Mouse (Mus musculus) limb, embryonic 14.5 days (tissue): ENCODE data around the gene Ctdnep1. TPM values are rescaled to one million over a fixed set of nuclear protein-coding genes. Genes with fewer than 3 reads are reported as not detected.

Source experiments
- ATAC-seq: fragments of 200-750 bp; cut with Nextera tagmentation; 2 replicates; pipeline ENCODE4 v1.8.0; 2017; ENCODE audit warnings: low read depth, moderate number of reproducible peaks, moderate TSS enrichment; ENCODE audit not compliant: low FRiP score
- DNase-seq: peaks from one replicate; pipeline ENCODE4 v3.0.0-alpha.2; 2015; ENCODE audit warnings: low spot score
- H3K27ac ChIP-seq: fragments of 300-500 bp; sonication (generic); replicated peaks from 2 replicates; pipeline ENCODE4 v1.5.1; 2014; ENCODE audit warnings: low read depth, mild to moderate bottlenecking, low read length, moderate library complexity, mixed read lengths
- H3K27me3 ChIP-seq: fragments of 300-500 bp; sonication (generic); 2 replicates; pipeline ENCODE4 v1.6.1; 2014; ENCODE audit warnings: low read length, mixed read lengths; ENCODE audit not compliant: control insufficient read depth, insufficient read depth
- H3K36me3 ChIP-seq: fragments of 300-500 bp; sonication (generic); 2 replicates; pipeline ENCODE4 v1.6.1; 2014; ENCODE audit warnings: mild to moderate bottlenecking, low read length, moderate library complexity, mixed read lengths; ENCODE audit not compliant: control insufficient read depth, insufficient read depth
- H3K4me1 ChIP-seq: fragments of 300-500 bp; sonication (generic); 2 replicates; pipeline ENCODE4 v1.6.1; 2014; ENCODE audit warnings: antibody characterized with exemption, low read length, mixed read lengths; ENCODE audit not compliant: control insufficient read depth, insufficient read depth
- H3K4me2 ChIP-seq: fragments of 300-500 bp; sonication (generic); replicated peaks from 2 replicates; pipeline ENCODE4 v1.6.1; 2014; ENCODE audit warnings: low read depth, mild to moderate bottlenecking, low read length, moderate library complexity; ENCODE audit not compliant: severe bottlenecking
- H3K4me3 ChIP-seq: fragments of 300-500 bp; sonication (generic); replicated peaks from 2 replicates; pipeline ENCODE4 v1.5.1; 2014; ENCODE audit warnings: low read length
- H3K9ac ChIP-seq: fragments of 300-500 bp; sonication (generic); 2 replicates; pipeline ENCODE4 v1.6.1; 2014; ENCODE audit warnings: mild to moderate bottlenecking, low read depth, low read length, moderate library complexity; ENCODE audit not compliant: severe bottlenecking
- H3K9me3 ChIP-seq: fragments of 300-500 bp; sonication (generic); 2 replicates; pipeline ENCODE4 v1.6.1; 2016; ENCODE audit warnings: low read length; ENCODE audit not compliant: control insufficient read depth
- POLR2A ChIP-seq: fragments of 200-500 bp; IDR thresholded peaks from 2 replicates; pipeline ENCODE4 v1.8.0; 2012; ENCODE audit warnings: inconsistent platforms, mild to moderate bottlenecking, moderate library complexity, borderline replicate concordance; ENCODE audit not compliant: insufficient read depth, insufficient read length; ENCODE audit errors: extremely low read depth
- WGBS: fragments of 180-500 bp; shearing (Covaris S2); extraction: QIAGEN DNeasy Blood & Tissue Kit; methylation state at CpG from one replicate; pipeline ENCODE4 v1.1.7; 2014; 5-methylcytosine and 5-hydroxymethylcytosine counted together
- polyA plus RNA-seq, 2 experiments: library from polyadenylated mRNA; depleted of rRNA in 1 of 2; stranded (reverse) in 1 of 2; unstranded in 1 of 2; fragments of >200 nt; fragmentation: Nextera tagmentation in 1 of 2; extraction: Ambion mirVana in 1 of 2; gene quantifications; 2 replicates each; pipeline versions ENCODE4 v1.2.1 to v1.2.3; 2012 to 2014

Ctdnep1 gene
- polyA plus RNA-seq, 2 experiments: 38.3 to 117 TPM

GRCm38 (mm10) chr11:69960616-69961015 is 20.3 kb upstream of the Ctdnep1 start:
- Histone ChIP-seq H3K4me1 (no peaks in the 10 kb centered on the region), H3K27ac (no peak overlapping the region), H3K4me2 (no peak overlapping the region), H3K9me3 (no peaks in the 10 kb centered on the region), H3K36me3 (no peaks in the 10 kb centered on the region), H3K4me3 (no peak overlapping the region), H3K9ac (no peak overlapping the region), H3K27me3 (peaks cover 40% of the 10 kb centered on the region)
- ATAC-seq (no peak), DNase-seq (no peak)
- WGBS: 32% methylated on average over 5 of the region's 5 CpGs
- no peak for TF ChIP-seq POLR2A

- H3K4me3 ChIP-seq: no peak overlapping the region
- TF ChIP-seq POLR2A: no peak
- H3K9ac ChIP-seq: no peak overlapping the region
- no peaks in the 10 kb centered on the region for H3K36me3 ChIP-seq
- 0 out of 2 replicates have a peak, but pooled peaks cover 2% of the 10 kb centered on the region for H3K4me1 ChIP-seq
- WGBS: 48% methylated on average over 5 of the region's 5 CpGs
- no peaks in the 10 kb centered on the region for H3K9me3 ChIP-seq
- H3K27me3 ChIP-seq: peaks cover 52% of the 10 kb centered on the region
- DNase-seq: no peak
- no peak overlapping the region for H3K4me2 ChIP-seq
- no peak for ATAC-seq
- no peak overlapping the region for H3K27ac ChIP-seq
Observed at GRCm38 (mm10) chr11:69961841-69962240, 19.1 kb upstream of the Ctdnep1 start.

DNA sequence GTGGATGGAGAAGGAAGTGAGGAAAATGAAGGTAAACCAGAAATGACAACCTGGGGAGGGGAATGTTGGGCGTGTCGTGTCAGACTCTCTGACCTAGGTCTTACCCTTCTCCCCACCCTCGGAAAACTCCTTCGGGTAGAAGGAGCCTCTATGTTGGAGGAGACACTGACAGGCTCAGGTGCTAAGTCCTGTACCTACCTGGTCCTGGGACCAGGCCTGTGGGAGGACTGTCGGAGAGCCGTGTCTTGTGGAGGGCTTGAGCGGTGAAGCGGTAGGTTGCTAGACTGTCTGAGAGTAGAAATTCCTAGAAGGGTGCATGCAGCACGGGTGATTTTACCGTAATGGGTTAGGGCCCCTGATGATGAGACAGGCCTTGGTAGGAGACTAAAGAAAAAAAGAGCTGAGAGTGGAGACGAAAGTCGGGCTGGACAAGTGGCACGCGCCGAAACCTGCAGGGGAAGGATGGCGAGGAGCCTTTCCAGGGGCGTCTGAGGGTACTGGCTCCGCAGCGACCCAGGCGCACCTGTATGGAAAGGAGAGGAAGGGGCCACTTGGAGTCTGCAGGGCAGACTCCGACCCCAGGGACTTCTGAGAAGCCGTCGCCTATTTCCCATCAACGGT is 16.2 kb upstream of the Ctdnep1 start, which contains the start of gene Cldn7:
Cldn7 (plus strand) TSS at position 130 of the 621 bp plus-strand sequence.
- peak within 1 kb of the TSS; percentile 18 for H3K4me3 ChIP-seq
- no peak within 1 kb of the TSS for H3K27ac ChIP-seq
- H3K9ac ChIP-seq: no peak within 1 kb of the TSS
- H3K36me3 ChIP-seq: peaks cover 21% of the 10 kb centered on the region
- H3K4me2 ChIP-seq: peak within 1 kb of the TSS; percentile 28; the same call in 1 of the 2 replicates
- no peaks in the 10 kb centered on the region for H3K9me3 ChIP-seq
- 0 out of 2 replicates have a peak, but pooled peaks cover 3% of the 10 kb centered on the region for H3K4me1 ChIP-seq
- ATAC-seq (no peak), DNase-seq (no peak)
- TF ChIP-seq POLR2A: no peak
- 10% methylated on average over 24 of the region's 24 CpGs for WGBS
- H3K27me3 ChIP-seq: peaks cover 68% of the 10 kb centered on the region

DNA sequence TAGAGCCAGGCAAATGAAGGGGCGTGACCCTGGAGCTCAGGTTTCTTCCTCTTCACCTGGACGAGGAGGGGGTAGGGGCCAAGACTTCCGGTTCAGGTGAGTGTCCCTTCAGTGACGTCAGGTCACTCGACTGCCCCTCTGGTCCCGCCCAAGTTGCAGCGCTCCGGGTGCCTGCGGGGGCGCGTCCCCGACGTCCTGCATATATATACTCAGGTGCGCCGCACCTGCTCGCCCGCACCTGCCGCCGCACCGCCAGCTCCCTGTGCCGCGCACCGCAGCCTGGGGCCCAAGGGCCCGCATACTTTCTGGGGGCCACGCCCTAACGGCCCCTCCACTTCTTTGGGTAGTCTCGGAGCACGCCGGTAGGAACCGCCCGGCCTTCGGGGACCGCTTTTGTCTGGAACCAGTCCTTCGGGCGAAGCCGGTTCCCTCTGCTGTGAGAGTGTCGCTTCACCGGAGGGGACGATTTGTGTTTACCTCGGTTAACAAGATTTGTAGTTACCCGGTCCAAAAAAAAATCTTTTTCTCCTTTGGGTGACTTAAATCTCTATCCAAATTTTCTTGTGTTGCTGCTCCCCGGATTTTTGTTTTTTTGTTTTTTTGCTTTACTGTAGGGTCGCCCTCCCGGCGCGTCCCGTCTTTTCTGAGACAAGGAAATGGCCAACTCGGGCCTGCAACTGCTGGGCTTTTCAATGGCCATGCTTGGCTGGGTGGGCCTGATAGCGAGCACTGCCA is 15.5 kb upstream of the Ctdnep1 start:
- H3K4me2 ChIP-seq: peak overlapping the region; percentile 68; the same call in 1 of the 2 replicates
- peaks cover 68% of the 10 kb centered on the region for H3K27me3 ChIP-seq
- no peak overlapping the region for H3K27ac ChIP-seq
- no peak for DNase-seq
- ATAC-seq: no peak
- H3K9ac ChIP-seq: 0 out of 2 replicates have a peak overlapping the region, but pooled peaks have one; percentile 50
- TF ChIP-seq POLR2A: no peak
- H3K36me3 ChIP-seq: peaks cover 28% of the 10 kb centered on the region
- 2% methylated on average over 49 of the region's 49 CpGs for WGBS
- peak overlapping the region; percentile 37 for H3K4me3 ChIP-seq
- H3K4me1 ChIP-seq: 0 out of 2 replicates have a peak, but pooled peaks cover 3% of the 10 kb centered on the region
- no peaks in the 10 kb centered on the region for H3K9me3 ChIP-seq

DNA sequence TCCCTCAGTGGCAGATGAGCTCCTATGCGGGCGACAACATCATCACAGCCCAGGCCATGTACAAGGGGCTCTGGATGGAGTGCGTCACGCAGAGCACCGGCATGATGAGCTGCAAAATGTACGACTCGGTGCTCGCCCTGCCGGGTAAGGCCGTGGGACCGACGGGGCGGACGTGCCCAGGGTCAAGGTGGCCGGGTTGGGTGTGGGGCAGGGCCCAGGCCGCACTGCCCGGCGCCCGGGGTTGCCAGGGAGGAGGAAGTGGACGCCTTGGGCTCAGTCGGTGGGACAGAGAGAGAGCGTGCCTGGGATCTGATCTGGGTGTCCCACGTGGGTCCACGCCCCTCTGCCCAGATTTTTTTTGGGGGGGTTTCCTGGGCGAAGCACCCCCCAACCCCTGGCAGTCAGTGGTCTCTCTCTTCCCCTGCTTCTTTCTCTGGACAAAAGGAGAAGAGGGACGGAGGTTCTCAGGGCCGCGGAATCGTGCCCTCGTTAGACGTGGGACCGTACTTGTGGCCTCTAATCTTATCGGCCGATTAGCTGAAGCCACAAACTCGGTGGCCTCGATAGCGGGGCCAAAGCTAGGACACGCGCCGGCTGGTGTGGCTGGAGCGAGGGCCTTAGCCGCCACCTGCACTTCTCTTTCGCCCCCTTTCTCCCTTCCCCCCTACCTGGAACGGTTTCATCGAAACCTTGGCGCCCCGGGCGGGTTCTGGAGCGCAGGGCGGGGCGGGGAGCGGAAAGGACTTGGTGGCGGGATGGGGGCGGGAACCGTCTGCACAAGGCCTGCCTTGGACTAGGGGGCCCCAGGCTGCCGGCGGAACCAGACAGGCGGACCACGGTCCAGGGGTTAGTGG is 14.7 kb upstream of the Ctdnep1 start:
- peak; percentile 53; the same call in 1 of the 2 replicates for ATAC-seq
- H3K4me2 ChIP-seq: peak overlapping the region; percentile 68
- DNase-seq: peak; percentile 39
- no peak overlapping the region for H3K27ac ChIP-seq
- H3K4me1 ChIP-seq: 0 out of 2 replicates have a peak, but pooled peaks cover 3% of the 10 kb centered on the region
- H3K4me3 ChIP-seq: peak overlapping the region; percentile 37
- peaks cover 33% of the 10 kb centered on the region for H3K36me3 ChIP-seq
- WGBS: 1% methylated on average over 48 of the region's 59 CpGs
- no peaks in the 10 kb centered on the region for H3K9me3 ChIP-seq
- H3K9ac ChIP-seq: peak overlapping the region; percentile 50
- H3K27me3 ChIP-seq: peaks cover 63% of the 10 kb centered on the region
- TF ChIP-seq POLR2A: no peak
